Mouse (Mus musculus): ENCODE measurements at regions not wholly inside any gene's neighbourhood (a gene's known extent, or its start where the extent isn't known, plus 50 kb on each side); places are given as distances from the start of the nearest gene placed in this dataset.
"Not testable (repeated sequence)": the region's sequence is repeated elsewhere in the genome, so short reads cannot be mapped to it uniquely, and the experiment has no call there.

DNA sequence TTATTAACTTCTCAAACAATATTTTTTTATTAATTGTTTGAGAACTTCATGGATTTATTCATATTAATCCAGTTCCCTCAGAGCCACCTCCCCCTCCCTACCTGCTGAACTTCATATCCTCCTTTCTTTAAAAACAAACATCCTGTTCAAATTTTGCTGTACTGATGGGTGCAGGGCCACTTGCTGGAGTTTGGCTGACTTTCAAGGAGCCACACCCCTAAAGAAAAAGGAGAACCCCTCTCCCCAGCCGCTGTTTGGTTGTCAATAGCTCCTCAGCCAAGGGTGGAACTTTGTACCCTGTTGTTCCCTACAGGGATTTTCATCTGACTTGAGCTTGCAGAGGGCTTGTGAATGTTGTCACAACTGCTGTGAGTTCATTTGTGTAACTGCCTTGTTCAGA, 160.0 kb upstream of the Col8a1 start:
- intact Hi-C loops (cut with DNase I): no loop called here
- DNase-seq (ENCODE audit: low spot score in 2 of 2): no peak

DNA sequence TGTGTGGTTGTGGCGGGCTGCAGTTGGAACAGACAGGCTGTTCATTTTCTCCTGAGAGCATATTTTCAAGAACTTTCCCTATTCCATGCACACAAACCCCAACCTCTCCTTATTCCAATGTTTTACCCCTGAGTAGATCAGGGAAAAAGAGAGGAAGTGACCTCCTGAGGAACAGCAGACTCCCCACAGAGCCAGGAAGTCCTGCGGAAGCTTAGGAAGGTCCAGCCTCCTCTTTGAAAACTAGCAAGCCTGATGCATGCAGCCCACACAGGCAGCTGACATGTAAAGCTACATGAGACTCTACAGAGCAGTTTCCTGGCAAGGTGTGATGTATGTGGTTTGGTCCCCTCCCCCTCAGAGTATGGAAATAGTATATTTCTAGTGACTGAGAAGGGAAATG, 160.9 kb upstream of the Col8a1 start:
- intact Hi-C loops (cut with DNase I): no loop called here
- no peak for DNase-seq (ENCODE audit: low spot score in 2 of 2)

- no peak for DNase-seq (ENCODE audit: low spot score in 2 of 2)
- intact Hi-C loops (cut with DNase I): no loop called here
These were observed 169.1 kb upstream of the Col8a1 start for GRCm38 (mm10) chr16:57923447-57924129.

- no peak for DNase-seq (ENCODE audit: low spot score in 2 of 2)
- intact Hi-C loops (cut with DNase I): no loop called here
These were observed 169.6 kb upstream of the Col8a1 start for GRCm38 (mm10) chr16:57924130-57924495.

DNA sequence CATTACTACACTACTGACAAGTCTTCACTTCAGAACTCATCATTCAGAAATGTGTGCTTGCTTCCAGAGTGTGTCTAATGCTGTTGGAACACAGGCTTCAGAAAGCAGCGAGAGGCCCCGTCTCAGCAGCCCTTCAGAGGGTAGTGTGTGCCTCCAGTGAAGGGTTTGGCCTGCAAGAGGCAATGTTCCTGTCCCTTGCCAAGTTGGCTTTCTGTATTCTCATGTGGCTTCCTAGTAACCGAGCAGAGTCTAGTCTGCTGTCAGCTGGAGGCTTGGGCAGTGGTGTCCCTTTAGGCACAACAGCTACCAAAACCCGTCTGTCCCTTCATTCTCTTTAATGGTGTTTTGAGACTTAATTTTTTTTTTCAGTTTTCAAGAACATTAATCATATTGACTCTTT, 173.3 kb upstream of the Col8a1 start:
- DNase-seq (ENCODE audit: low spot score in 2 of 2): no peak
- intact Hi-C loops (cut with DNase I): no loop called here

DNA sequence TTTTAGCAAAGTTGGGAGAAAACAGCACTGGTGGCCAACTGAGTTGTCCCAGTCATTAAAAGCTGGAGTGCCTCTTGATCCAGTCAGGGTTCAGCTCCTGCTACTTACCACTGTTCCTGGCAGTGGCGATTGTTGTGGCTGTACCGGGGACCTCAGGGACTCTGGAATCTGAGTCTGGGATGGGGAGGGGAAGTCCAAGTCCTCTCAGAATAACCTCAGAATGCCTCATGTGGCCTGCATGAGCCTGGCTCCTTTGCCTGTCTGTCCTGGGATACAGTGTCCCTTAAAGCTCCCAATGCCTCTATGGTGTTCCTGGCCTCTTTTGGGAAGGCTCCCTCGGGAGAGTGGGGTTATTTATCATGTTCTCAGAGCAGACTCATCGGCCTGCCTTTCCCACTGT, 173.8 kb upstream of the Col8a1 start:
- intact Hi-C loops (cut with DNase I): no loop called here
- DNase-seq (ENCODE audit: low spot score in 2 of 2): no peak

- no peak for DNase-seq (ENCODE audit: low spot score in 2 of 2)
- intact Hi-C loops (cut with DNase I): no loop called here
These were observed 174.7 kb upstream of the Col8a1 start for GRCm38 (mm10) chr16:57929151-57929764.

- intact Hi-C loops (cut with DNase I): no loop called here
- DNase-seq (ENCODE audit: low spot score in 2 of 2): no peak
These were observed 190.9 kb upstream of the Col8a1 start for GRCm38 (mm10) chr16:57945404-57945803.

DNA sequence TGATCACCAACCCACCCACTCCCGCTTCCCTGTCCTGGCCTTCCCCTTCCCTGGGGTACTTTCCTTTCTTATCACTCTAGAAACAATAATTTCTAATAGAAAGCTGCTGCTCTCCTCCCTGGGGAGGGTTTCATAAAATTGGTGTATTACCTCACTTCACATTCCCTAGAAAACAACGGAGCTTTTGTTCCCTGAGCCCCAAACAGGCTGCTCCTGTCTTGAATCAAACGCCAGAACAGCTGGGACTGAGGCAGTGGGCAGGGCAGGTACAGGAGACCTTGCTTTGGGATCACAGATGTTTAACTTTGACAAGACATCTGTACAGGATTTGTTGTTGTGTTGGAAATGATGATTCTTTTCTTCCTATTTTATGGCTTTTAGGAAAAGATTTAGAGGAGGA, 192.8 kb upstream of the Col8a1 start:
- intact Hi-C loops (cut with DNase I): no loop called here
- DNase-seq (ENCODE audit: low spot score in 2 of 2): no peak

DNA sequence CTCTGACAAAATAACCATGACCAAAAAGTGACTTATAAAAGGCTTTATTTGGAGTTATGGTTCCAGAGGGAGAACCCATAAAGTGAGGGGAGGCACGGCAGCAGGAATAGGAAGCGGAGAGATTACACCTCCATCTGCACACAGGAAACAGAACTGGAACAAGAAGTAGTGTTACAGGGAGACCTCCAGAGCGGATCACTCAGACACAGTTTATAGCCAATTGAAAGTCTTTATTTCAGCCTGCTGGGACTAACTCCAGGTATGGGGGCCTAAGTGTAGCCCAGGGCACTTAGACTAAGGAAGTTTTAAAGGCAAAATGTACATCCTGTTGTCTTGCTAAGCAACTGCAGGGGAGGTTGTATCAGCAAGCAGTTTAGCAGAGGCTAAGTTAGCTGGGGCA, 195.1 kb upstream of the Col8a1 start:
- intact Hi-C loops (cut with DNase I): no loop called here
- DNase-seq (ENCODE audit: low spot score in 2 of 2): no peak

- intact Hi-C loops (cut with DNase I): no loop called here
- DNase-seq (ENCODE audit: low spot score in 2 of 2): no peak
These were observed 216.4 kb upstream of the Col8a1 start for GRCm38 (mm10) chr16:57970956-57971355.

DNA sequence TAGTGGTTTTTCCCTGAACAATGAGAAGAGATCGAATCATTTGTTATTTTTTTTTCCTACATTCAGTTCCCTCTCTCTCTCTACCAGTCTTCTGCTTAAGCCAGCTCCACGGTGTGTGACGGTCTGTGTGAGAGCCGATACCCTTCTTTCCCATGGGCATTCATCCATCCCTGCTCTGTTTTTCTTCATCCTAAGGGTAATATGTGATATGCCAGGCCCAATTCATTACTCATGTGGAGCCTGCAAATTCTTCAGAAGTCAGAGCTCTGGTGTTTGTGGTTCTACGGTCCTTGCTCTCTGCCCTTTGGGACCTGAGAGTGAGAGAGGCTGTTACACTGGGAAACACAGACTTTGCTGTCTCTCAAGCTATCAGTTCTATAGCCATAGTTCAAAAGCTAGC, 229.6 kb upstream of the Col8a1 start:
- no peak for DNase-seq (ENCODE audit: low spot score in 2 of 2)
- intact Hi-C loops (cut with DNase I): no loop called here

DNA sequence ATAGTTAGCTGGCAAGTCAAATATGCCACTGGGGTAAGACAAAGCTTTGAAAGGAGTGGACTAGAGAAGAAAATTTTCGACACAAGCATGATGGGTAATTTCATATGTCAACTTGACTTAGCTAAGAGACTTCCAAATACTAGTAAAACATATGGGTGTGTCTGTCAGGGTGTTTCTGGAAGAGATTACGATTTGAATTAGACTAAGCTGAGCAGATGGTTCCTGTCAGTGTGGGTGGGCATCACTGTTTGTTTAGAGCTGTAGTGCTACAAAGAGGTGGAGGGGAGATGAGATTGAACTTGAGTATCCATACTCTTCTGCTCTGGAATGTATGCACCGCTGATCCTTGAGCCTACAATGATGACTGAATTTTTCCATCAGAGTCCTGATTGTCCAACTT, 251.2 kb upstream of the Col8a1 start:
- intact Hi-C loops (cut with DNase I): no loop called here
- DNase-seq (ENCODE audit: low spot score in 2 of 2): peak in 1 of 2 experiments; percentile 21

DNA sequence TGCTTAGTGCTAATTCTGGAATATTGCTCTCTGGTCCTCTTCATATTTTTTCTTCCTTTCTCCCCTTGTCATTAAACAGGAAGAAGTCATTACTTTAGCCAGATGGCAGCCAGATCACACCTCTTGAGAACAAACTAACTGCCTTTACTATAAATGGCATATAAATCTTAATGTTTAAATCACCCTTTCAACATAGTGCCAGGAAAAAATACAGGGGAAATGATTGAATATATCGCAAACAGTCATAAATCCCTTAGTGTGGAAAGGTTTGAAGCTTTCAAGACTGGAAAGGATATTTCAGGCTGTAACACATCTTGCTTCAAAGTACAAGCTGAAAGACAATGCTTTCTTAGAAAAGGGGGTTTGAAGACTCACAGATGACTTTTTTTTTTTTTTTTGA, 259.0 kb upstream of the Col8a1 start:
- no peak for DNase-seq (ENCODE audit: low spot score in 2 of 2)
- intact Hi-C loops (cut with DNase I): no loop called here

- intact Hi-C loops (cut with DNase I): no loop called here
- peak in 1 of 2 experiments; percentile 31 for DNase-seq (ENCODE audit: low spot score in 2 of 2)
These were observed 273.0 kb upstream of the Col8a1 start for GRCm38 (mm10) chr16:58027525-58027924.

- DNase-seq (ENCODE audit: low spot score in 2 of 2); intact Hi-C loops (cut with DNase I): not testable (repeated sequence)
These were observed 274.0 kb upstream of the Col8a1 start for GRCm38 (mm10) chr16:58028541-58028940.

DNA sequence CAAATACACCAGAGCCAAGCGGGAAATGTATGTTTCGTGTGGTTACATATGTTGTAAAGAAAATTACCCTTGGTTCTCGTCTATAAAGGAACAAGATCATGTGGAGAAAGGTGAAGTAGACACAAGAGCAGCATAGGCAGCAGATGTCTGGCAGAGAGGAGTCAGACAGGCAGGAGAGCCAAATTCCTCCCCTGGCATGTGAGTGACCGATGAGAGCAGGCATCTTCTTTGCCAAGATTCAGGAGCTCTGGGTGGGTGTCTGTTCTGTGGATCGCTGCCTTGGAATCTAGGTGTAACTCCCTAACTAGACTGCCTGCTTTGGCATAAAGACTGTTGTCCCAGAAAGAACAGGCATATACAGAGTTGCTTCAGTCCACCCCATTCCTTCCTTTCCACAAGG, 275.1 kb upstream of the Col8a1 start:
- peak in 1 of 2 experiments; percentile 10 for DNase-seq (ENCODE audit: low spot score in 2 of 2)
- intact Hi-C loops (cut with DNase I): no loop called here

DNA sequence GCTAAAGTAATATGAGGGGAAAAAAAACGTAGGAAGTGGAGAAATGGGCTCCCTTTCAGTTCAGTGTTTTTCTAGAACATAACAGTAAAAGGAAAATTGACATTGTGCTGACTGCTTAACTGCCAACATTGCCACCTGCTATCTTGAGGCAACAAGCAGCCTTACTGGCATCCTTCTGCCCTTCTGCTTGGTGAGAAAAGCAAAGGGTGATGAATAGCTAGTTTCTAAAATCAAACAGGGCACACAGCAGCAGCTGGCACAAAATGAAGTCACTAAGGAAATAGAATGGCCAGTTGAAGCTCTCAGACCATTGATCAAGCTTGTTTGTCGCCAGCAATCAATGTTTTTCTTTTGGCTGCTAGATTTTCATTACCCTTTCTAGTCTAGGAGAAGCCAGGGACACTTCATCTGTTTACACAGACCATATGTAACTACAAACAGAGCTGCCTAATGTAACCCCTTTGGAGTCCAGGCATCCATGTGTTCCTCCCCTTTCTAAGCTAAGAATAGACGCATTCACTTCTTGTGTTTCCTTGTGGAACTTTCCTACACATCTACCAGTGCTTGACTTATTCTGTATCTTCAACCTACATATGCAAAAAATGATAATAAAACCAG, 314.2 kb upstream of the Col8a1 start:
- intact Hi-C loops (cut with DNase I): no loop called here
- DNase-seq (ENCODE audit: low spot score in 2 of 2): no peak

- no peak for DNase-seq (ENCODE audit: low spot score in 2 of 2)
- intact Hi-C loops (cut with DNase I): no loop called here
These were observed 317.9 kb upstream of the Col8a1 start for GRCm38 (mm10) chr16:58072441-58072840.

DNA sequence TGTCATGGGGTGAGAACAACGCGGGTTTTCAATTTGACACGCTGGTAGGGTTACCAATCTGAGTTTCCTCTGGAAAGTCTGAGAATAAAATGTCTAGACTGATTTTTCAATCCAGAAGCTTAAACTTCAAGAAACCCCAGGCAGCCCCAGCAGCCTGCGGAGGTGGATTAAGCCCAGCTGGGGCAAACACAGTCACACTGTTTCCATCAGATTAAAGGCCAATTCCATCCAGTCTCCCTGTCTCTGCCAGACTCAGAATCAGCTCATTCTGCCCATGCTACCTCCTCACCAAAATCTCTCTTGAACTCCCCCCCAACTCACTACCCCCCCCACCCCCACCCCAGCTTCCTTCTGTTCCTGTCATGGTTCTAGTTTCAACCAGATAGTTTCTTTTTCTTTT, 307.9 kb upstream of the Dcbld2 start:
- DNase-seq (ENCODE audit: low spot score in 2 of 2): no peak
- intact Hi-C loops (cut with DNase I): no loop called here

GRCm38 (mm10) chr16:58110452-58110851, 297.8 kb upstream of the Dcbld2 start:
- DNase-seq (ENCODE audit: low spot score in 2 of 2): peak in 1 of 2 experiments; percentile 11

More at GRCm38 (mm10) chr16:58110452-58110851, 297.8 kb upstream of the Dcbld2 start:
- intact Hi-C loops (cut with DNase I): no loop called here
